Mouse (Mus musculus) macrophage (primary cell): ENCODE measurements around the gene Os9. TPM values are rescaled to one million over a fixed set of nuclear protein-coding genes. Genes with fewer than 3 reads are reported as not detected.

Experiments used
- H3K27ac ChIP-seq: fragments of 350-480 bp; formaldehyde crosslinking; 2 replicates; pipeline ENCODE4 v1.9.0; 2021
- H3K36me3 ChIP-seq: fragments of 350-480 bp; formaldehyde crosslinking; 2 replicates; pipeline ENCODE4 v1.9.0; 2021; ENCODE audit errors: inconsistent target
- H3K4me3 ChIP-seq: fragments of 350-480 bp; formaldehyde crosslinking; 2 replicates; pipeline ENCODE4 v1.9.0; 2021; ENCODE audit errors: inconsistent target
- H3K79me2 ChIP-seq: fragments of 350-480 bp; formaldehyde crosslinking; 2 replicates; pipeline ENCODE4 v1.9.0; 2021; ENCODE audit errors: inconsistent target
- WGBS: methylation state at CpG from one replicate; pipeline ENCODE4 v1.1.7; 2026; ENCODE audit warnings: inconsistent platforms; ENCODE audit not compliant: missing documents; 5-methylcytosine and 5-hydroxymethylcytosine counted together
- polyA plus RNA-seq: library from polyadenylated mRNA; stranded (reverse); fragments of 250-400 nt; gene quantifications from 3 replicates; pipeline ENCODE4 v1.2.4, GENCODE M21; 2018; ENCODE audit warnings: inconsistent platforms

Os9 gene
- polyA plus RNA-seq, 1 experiment from 2014 or later, result 355 TPM

- H3K27ac ChIP-seq, result no peak overlapping the region
- no peak overlapping the region for H3K4me3 ChIP-seq
- 94% methylated on average over 54 of the region's 57 CpGs for WGBS
- H3K36me3 ChIP-seq, result peaks cover 10% of the 10 kb centered on the region
- no peaks in the 10 kb centered on the region for H3K79me2 ChIP-seq
Observed at GRCm38 (mm10) chr10:127090560-127091411, 30.1 kb downstream of the Os9 start.

DNA sequence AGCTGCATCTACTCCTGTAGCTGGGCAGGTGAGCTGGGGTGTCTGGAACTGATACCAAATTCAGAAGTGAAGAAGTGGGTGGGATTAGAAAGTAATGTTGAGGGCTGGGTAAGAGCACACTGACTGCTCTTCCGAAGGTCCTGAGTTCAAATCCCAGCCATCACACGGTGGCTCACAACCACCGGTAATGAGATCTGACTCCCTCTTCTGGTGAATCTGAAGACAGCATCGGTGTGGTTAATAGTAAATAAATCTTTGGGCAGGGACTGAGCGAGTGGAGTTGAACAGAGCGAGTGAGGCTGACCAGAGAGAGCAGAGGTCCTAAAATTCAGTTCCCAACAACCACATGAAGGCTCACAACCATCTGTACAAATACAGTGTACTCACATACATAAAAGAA lies 35.3 kb downstream of the Os9 start:
- WGBS, result 87% methylated on average over 6 of the region's 6 CpGs
- H3K4me3 ChIP-seq, result no peak overlapping the region
- no peak overlapping the region for H3K27ac ChIP-seq
- H3K36me3 ChIP-seq, result no peaks in the 10 kb centered on the region
- H3K79me2 ChIP-seq, result no peaks in the 10 kb centered on the region

- Histone ChIP-seq H3K36me3 (no peaks in the 10 kb centered on the region), H3K79me2 (no peaks in the 10 kb centered on the region), H3K4me3 (no peak overlapping the region), H3K27ac (no peak overlapping the region)
- WGBS, result 96% methylated on average over 9 of the region's 9 CpGs
Observed at GRCm38 (mm10) chr10:127085052-127085451, 35.9 kb downstream of the Os9 start.

GRCm38 (mm10) chr10:127083915-127084306 lies 37.0 kb downstream of the Os9 start:
- H3K79me2 ChIP-seq, result no peaks in the 10 kb centered on the region
- H3K36me3 ChIP-seq, result no peaks in the 10 kb centered on the region
- no peak overlapping the region for H3K27ac ChIP-seq
- 87% methylated on average over 5 of the region's 5 CpGs for WGBS
- H3K4me3 ChIP-seq, result no peak overlapping the region

DNA sequence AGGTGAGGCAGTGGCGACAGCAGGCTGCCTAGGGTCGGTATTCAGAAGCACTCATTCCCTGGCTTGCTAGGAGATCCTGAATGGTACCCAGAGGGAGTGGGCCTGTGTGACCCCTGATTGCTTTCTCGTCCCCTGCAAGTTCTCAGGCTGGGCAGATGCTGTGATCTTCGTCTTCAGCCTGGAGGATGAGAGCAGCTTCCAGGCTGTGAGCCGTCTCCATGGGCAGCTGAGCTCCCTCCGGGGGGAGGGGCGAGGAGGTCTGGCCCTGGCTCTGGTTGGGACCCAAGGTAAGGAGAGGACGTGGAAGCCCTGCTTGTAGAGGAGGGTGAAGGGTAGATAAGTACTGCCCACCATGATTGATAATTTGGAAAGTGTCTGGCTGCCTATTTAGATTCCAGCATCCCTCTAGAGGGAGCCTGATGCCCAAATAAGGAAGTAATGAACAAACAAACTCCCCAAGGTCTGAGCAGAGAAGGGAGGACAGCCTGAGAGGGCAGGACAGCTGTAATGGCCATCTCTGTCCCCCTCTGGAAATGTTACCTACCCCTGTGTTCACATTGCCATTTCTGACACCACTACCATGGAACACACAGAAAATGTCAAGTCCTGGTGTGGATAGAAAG lies 37.5 kb downstream of the Os9 start:
- Histone ChIP-seq H3K4me3 (no peak overlapping the region), H3K27ac (no peak overlapping the region), H3K79me2 (no peaks in the 10 kb centered on the region), H3K36me3 (no peaks in the 10 kb centered on the region)
- 81% methylated on average over 7 of the region's 8 CpGs for WGBS

- no peaks in the 10 kb centered on the region for H3K36me3 ChIP-seq
- WGBS, result 79% methylated on average over 8 of the region's 8 CpGs
- H3K27ac ChIP-seq, result no peak overlapping the region
- H3K4me3 ChIP-seq, result no peak overlapping the region
- no peaks in the 10 kb centered on the region; the same call in 1 of the 2 replicates for H3K79me2 ChIP-seq
Observed at GRCm38 (mm10) chr10:127081996-127082620, 38.8 kb downstream of the Os9 start.

- Histone ChIP-seq H3K36me3 (no peaks in the 10 kb centered on the region), H3K79me2 (no peaks in the 10 kb centered on the region; the same call in 1 of the 2 replicates), H3K4me3 (no peak overlapping the region), H3K27ac (no peak overlapping the region)
- WGBS, result 86% methylated on average over 38 of the region's 48 CpGs
Observed at GRCm38 (mm10) chr10:127080901-127081780, 39.8 kb downstream of the Os9 start.

DNA sequence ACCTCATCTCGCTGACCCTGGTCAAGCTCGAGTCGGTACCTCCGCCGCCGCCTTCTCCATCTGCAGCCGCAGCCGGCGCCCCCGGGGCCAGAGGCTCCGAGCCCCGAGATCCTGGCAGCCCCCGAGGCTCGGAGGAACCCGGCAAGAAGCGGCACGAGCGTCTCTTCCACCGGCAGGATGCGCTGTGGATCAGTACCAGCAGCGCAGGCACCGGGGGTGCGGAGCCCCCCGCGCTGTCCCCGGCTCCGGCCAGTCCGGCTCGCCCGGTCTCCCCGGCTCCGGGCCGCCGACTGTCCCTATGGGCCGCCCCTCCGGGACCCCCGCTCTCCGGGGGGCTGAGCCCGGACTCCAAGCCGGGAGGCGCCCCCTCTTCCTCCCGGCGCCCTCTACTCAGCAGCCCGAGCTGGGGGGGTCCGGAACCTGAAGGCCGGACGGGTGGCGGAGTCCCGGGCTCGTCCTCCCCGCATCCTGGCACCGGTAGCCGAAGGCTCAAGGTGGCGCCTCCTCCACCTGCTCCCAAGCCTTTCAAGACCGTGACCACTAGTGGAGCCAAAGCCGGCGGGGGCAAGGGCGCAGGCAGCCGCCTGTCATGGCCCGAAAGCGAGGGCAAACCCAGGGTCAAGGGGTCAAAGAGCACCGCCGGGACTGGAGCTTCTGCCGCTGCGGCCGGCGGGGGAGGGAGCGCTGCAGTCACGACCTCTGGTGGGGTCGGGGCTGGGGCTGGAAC lies 41.1 kb downstream of the Os9 start:
- Histone ChIP-seq H3K4me3 (no peak overlapping the region), H3K36me3 (no peaks in the 10 kb centered on the region), H3K79me2 (no peaks in the 10 kb centered on the region; the same call in 1 of the 2 replicates), H3K27ac (no peak overlapping the region)
- 95% methylated on average over 49 of the region's 70 CpGs for WGBS

- WGBS, result 84% methylated on average over 16 of the region's 49 CpGs
- Histone ChIP-seq H3K4me3 (no peak overlapping the region), H3K79me2 (no peaks in the 10 kb centered on the region; the same call in 1 of the 2 replicates), H3K27ac (no peak overlapping the region), H3K36me3 (no peaks in the 10 kb centered on the region)
Observed at GRCm38 (mm10) chr10:127078677-127079575, 42.0 kb downstream of the Os9 start.

GRCm38 (mm10) chr10:127078001-127078676 lies 42.8 kb downstream of the Os9 start:
- Histone ChIP-seq H3K36me3 (no peaks in the 10 kb centered on the region), H3K79me2 (no peaks in the 10 kb centered on the region; the same call in 1 of the 2 replicates), H3K27ac (no peak overlapping the region), H3K4me3 (no peak overlapping the region)
- 77% methylated on average over 12 of the region's 12 CpGs for WGBS

DNA sequence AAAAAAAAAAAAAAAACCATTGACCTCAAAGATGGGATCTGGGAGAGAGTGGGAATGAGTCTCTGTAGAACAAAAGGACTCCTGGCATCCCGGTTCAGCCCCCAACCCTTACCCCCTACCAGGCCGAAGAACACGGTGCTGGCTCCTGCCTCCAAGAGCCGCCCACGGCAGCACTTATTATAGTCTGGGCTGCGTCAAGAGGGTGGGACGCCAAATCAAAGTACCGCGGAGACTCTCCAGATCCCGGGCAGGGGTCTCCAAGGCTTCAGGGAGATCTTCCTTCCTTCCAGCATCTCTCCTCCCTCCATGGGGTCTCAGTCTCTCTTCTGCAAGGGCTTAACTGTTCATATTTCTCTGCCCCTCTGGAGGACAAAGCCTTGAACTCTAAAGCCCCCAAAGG lies 43.4 kb downstream of the Os9 start:
- Histone ChIP-seq H3K27ac (no peak overlapping the region), H3K36me3 (no peaks in the 10 kb centered on the region), H3K4me3 (no peak overlapping the region), H3K79me2 (no peaks in the 10 kb centered on the region; the same call in 1 of the 2 replicates)
- WGBS, result 82% methylated on average over 7 of the region's 10 CpGs

GRCm38 (mm10) chr10:127076082-127076481 lies 44.8 kb downstream of the Os9 start:
- WGBS, result 13% methylated on average over 4 of the region's 4 CpGs

More at GRCm38 (mm10) chr10:127076082-127076481, 44.8 kb downstream of the Os9 start:
- Histone ChIP-seq H3K79me2 (no peaks in the 10 kb centered on the region; the same call in 1 of the 2 replicates), H3K27ac (no peak overlapping the region), H3K4me3 (no peak overlapping the region), H3K36me3 (no peaks in the 10 kb centered on the region)
